Mouse (Mus musculus) kidney, postnatal 10 days (tissue): ENCODE results near the gene Spc24.
"Not testable (repeated sequence)": the region's sequence is repeated elsewhere in the genome, so short reads cannot be mapped to it uniquely, and the experiment has no call there.

Experiments
- DNase-seq: peaks from one replicate; pipeline ENCODE4 v3.0.0; 2021; ENCODE audit warnings: mixed read lengths

The Spc24 gene

GRCm38 (mm10) chr9:21760155-21761088 lies at the start of gene Spc24:
Gene Spc24, minus strand, starts transcription at chr9:21760303.
- peak; percentile 96 for DNase-seq

GRCm38 (mm10) chr9:21808561-21808960 lies 48.5 kb upstream of the Spc24 start:
- peak; percentile 15 for DNase-seq

- DNase-seq, result peak; percentile 12
These were observed 46.9 kb upstream of the Spc24 start for GRCm38 (mm10) chr9:21806976-21807375.

- no peak for DNase-seq
These were observed 46.3 kb upstream of the Spc24 start for GRCm38 (mm10) chr9:21806363-21806762.

- DNase-seq, result peak; percentile 91
These were observed 44.0 kb upstream of the Spc24 start for GRCm38 (mm10) chr9:21803986-21804644.

GRCm38 (mm10) chr9:21801591-21801990 lies 41.5 kb upstream of the Spc24 start:
- no peak for DNase-seq

- no peak for DNase-seq
These were observed 41.0 kb upstream of the Spc24 start for GRCm38 (mm10) chr9:21801121-21801520.

- DNase-seq, result no peak
These were observed 38.9 kb upstream of the Spc24 start for GRCm38 (mm10) chr9:21799010-21799350.

GRCm38 (mm10) chr9:21798345-21799009 lies 38.4 kb upstream of the Spc24 start, which contains the start of gene Kank2:
Gene Kank2, minus strand, starts transcription at chr9:21798744.
- DNase-seq, result peak; percentile 96

- DNase-seq, result peak; percentile 89
These were observed 37.8 kb upstream of the Spc24 start for GRCm38 (mm10) chr9:21797921-21798344.

- DNase-seq, result no peak
These were observed 36.8 kb upstream of the Spc24 start for GRCm38 (mm10) chr9:21796919-21797318.

- DNase-seq, result peak; percentile 65
These were observed 36.2 kb upstream of the Spc24 start for GRCm38 (mm10) chr9:21796259-21796658.

- no peak for DNase-seq
These were observed 35.5 kb upstream of the Spc24 start for GRCm38 (mm10) chr9:21795579-21795978.

- no peak for DNase-seq
These were observed 34.8 kb upstream of the Spc24 start for GRCm38 (mm10) chr9:21794925-21795324.

- no peak for DNase-seq
These were observed 34.3 kb upstream of the Spc24 start for GRCm38 (mm10) chr9:21794344-21794834.

- DNase-seq, result not testable (repeated sequence)
These were observed 33.4 kb upstream of the Spc24 start for GRCm38 (mm10) chr9:21793507-21793906.

GRCm38 (mm10) chr9:21792644-21793043 lies 32.5 kb upstream of the Spc24 start:
- peak; percentile 66 for DNase-seq

GRCm38 (mm10) chr9:21791861-21792260 lies 31.8 kb upstream of the Spc24 start:
- peak; percentile 86 for DNase-seq

GRCm38 (mm10) chr9:21788234-21788633 lies 28.1 kb upstream of the Spc24 start:
- no peak for DNase-seq

- no peak for DNase-seq
These were observed 27.6 kb upstream of the Spc24 start for GRCm38 (mm10) chr9:21787654-21788053.

GRCm38 (mm10) chr9:21786906-21787305 lies 26.8 kb upstream of the Spc24 start:
- DNase-seq, result peak; percentile 84

GRCm38 (mm10) chr9:21786309-21786708 lies 26.2 kb upstream of the Spc24 start:
- not testable (repeated sequence) for DNase-seq
